Mouse (Mus musculus) lung, adult 2 months (tissue): ENCODE measurements around the gene Keap1.

Source experiments
- CTCF ChIP-seq: fragments of 200-500 bp; IDR thresholded peaks from 2 replicates; pipeline ENCODE4 v1.5.1; 2011; ENCODE audit warnings: mild to moderate bottlenecking, low read length, control low read depth; ENCODE audit not compliant: insufficient read depth
- POLR2A ChIP-seq: fragments of 200-500 bp; IDR thresholded peaks from 2 replicates; pipeline ENCODE4 v1.6.1; 2011; ENCODE audit warnings: low read depth, mild to moderate bottlenecking, control low read depth, low read length, borderline replicate concordance; ENCODE audit errors: extremely low read depth

GRCm38 (mm10) chr9:21233366-21233765 is 5.8 kb downstream of the Keap1 start:
- TF ChIP-seq CTCF (no peak), POLR2A (no peak)
